Mouse (Mus musculus) megakaryocyte-erythroid progenitor cell, adult 5-6 weeks (primary cell): ENCODE results near the gene Hlf. TPM values are rescaled to one million over a fixed set of nuclear protein-coding genes. Genes with fewer than 3 reads are reported as not detected.

Source experiments
- ATAC-seq: replicated peaks from 2 replicates; pipeline ENCODE4 v1.8.0; 2016; ENCODE audit warnings: mild to moderate bottlenecking, inconsistent platforms; ENCODE audit not compliant: severe bottlenecking, poor library complexity, low FRiP score, low TSS enrichment
- total RNA-seq, 2 experiments: library from RNA; stranded (forward) in 1 of 2; stranded (reverse) in 1 of 2; fragments of 200-1000, 215-1000 nt in 1 of 2; fragments of >200 nt in 1 of 2; fragmentation: Nextera tagmentation in 1 of 2; gene quantifications; 2 replicates each; pipeline ENCODE4 v1.2.3; 2014 to 2017

The Hlf gene
- total RNA-seq, 2 experiments from 2014 or later, result 0.70 TPM

DNA sequence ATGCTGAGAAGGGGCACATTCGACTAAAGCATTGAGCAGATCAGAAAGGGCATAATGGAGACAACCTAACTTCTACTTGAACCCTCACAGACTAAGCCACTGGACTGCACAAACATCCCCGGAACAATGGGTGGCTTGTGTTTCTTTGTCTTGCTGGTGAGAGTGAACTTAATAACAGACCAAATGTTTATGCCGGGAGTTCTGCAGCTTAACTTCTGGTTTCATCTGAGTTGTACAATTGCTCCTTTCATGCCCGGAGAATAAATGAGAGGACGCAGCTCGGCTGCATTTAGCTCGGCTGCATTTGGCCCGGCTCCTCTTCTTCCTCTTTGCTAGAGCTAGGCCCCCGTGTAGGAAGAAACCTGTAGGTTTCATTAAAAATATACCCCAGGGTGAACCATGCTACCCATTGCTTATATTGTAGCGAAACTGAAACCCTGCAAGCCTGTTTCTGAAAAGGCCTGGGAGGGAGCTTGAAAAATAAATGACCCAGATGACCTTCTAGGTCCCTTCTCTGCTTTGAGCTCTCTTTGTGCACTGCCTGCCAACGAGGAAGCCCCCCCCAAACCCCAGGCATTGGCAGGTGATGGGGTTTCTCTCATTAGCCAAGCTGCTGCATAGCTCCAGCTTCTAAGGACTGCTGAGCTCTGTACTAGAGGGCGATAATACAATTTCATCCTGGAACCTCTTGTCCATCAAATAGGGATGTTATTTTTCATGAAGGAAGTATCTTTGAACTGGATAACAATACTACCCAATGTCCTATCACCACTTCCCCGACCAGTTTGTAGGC lies 42.8 kb downstream of the Hlf start:
- ATAC-seq, result no peak

GRCm38 (mm10) chr11:90345746-90346145 lies 44.9 kb downstream of the Hlf start:
- no peak for ATAC-seq

- no peak for ATAC-seq
Observed at GRCm38 (mm10) chr11:90342858-90343257, 47.8 kb downstream of the Hlf start.

GRCm38 (mm10) chr11:90342267-90342666 lies 48.4 kb downstream of the Hlf start:
- no peak for ATAC-seq

GRCm38 (mm10) chr11:90340836-90341235 lies 49.9 kb downstream of the Hlf start:
- ATAC-seq, result no peak

GRCm38 (mm10) chr11:90334816-90335215 lies 55.9 kb downstream of the Hlf start:
- ATAC-seq, result no peak

GRCm38 (mm10) chr11:90332737-90333136 lies 58.0 kb downstream of the Hlf start:
- no peak for ATAC-seq

DNA sequence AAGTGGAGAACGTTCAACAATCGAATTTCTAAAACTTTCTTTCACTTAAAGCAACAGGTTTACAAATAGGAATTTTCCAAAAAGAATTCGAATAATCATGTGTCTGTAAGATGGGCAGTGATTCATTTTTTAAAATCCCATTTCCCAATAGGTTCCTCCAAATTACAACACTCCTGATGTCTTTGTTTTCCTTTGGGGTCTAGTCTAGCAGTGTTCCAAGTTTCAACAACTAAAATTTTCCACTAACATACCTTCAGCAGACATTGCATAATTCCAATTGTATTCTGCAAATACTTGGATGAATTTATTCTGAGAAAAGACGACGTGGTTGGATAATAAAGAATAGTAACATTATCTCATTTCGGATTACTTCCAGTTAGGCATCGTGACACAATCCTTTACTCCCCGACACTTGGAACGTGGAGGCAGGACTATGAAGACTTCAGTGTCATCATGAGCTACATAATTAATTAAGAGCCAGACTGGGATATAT lies 60.4 kb downstream of the Hlf start:
- ATAC-seq, result no peak

DNA sequence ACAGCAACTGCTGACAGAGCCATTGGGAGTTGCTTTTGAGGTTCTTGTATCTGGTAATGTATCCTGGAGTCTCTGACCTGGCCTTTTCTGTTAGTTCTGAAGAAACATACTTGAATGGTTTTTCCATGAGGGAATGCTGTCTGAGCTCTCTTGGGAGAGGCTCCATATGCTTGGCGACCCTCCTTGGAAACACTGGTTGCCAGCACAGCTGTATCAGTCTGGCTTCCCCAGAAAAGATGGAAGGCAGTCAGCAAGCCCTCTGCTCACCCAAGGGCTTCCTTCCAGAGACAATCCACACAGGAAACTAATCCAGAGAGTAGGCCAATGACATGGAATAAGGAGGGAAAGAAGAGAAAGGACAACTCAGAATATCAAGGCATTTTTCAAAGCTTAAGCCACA lies 63.9 kb downstream of the Hlf start:
- no peak for ATAC-seq

GRCm38 (mm10) chr11:90326146-90326545 lies 64.5 kb downstream of the Hlf start:
- no peak for ATAC-seq

- ATAC-seq, result no peak
Observed at GRCm38 (mm10) chr11:90324597-90324996, 66.1 kb downstream of the Hlf start.

- no peak for ATAC-seq
Observed at GRCm38 (mm10) chr11:90320922-90321321, 69.8 kb downstream of the Hlf start.

DNA sequence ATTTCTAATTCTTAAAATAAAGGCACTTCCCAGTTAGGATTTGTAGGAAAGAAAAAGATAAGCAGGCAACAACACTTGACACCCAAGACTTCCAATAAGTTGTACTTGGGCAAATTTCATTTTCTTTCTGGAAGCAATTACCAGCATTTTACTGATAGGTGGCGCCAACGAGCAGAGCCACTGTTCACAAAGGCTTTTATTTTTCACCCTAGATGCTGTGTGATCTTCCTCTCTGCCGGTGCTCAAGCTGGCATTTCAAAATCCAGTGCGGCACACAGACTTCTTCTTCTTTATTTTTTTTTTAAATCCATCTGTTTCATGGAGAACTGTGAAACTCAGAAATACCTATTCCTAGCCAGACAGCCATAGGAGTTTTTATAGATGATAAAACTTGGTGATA lies 73.2 kb downstream of the Hlf start:
- ATAC-seq, result no peak; the same call in 1 of the 2 replicates

DNA sequence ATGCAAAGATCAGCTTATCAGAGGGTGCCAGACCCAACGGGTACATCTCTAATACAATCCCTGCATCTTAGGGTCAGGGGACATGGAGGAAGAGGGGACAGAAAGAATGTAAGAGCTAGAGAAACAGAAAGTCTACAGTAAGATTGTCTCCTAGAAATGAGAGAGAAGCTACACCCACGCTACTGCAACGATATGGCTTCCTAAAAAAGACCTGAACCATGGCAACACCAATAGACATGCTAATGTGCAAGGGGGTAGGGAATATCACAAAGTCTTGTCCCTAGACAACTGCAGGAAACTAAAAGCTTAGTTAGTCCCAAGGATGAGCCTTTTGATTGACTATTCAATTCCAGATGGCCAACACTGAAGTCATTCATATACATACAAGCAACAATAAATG lies 76.1 kb downstream of the Hlf start:
- ATAC-seq, result no peak

- ATAC-seq, result peak; percentile 81
Observed at GRCm38 (mm10) chr11:90306993-90307392, 83.7 kb downstream of the Hlf start.

GRCm38 (mm10) chr11:90306067-90306466 lies 84.6 kb downstream of the Hlf start:
- ATAC-seq, result no peak

- ATAC-seq, result no peak
Observed at GRCm38 (mm10) chr11:90294622-90295021, 96.1 kb downstream of the Hlf start.

DNA sequence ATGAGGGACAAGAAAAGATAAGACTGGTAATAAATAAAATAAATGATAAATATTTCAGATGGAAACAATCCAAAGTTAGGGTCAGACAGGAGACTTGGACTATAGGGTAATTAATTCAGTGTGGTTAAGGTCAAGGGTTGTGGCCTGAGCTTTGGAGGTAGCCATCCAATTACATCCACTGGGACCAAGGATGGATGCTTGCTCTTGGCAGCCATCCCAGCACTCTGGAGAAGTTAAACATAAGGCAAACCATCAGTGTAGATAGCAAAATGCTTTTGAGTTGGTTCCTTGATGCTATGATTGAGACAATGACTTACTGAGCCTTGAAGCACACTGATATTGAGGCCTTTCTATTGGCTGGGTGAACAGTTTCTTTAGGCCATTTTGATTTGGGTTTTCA lies 97.9 kb downstream of the Hlf start:
- ATAC-seq, result no peak

DNA sequence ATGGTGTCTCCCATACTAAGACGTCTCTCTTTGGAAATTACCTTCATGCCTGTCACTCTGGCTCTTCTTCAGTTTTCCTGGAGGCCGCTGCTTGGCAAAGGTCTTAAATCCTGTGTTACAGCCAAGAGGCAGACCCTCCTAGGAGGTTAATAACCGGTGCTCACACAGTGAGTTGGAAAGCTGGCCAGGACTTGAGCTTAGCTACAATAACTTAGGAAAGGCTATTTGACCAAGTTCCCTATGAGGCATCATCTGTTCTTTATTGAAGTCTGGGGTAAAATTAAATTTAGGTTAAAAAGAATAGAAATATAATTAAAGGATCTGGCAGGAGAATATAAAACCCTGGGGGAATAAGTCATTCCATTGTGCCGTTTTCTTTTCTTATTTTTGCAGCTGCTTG lies 99.5 kb downstream of the Hlf start:
- no peak for ATAC-seq

- no peak for ATAC-seq
Observed at GRCm38 (mm10) chr11:90286550-90287154, 104.0 kb downstream of the Hlf start.
